Mouse (Mus musculus) heart, postnatal 36 days (tissue): Measurements from ENCODE around the gene Gtf2a2. TPM values are rescaled to one million over a fixed set of nuclear protein-coding genes. Genes with fewer than 3 reads are reported as not detected.
"Not testable (repeated sequence)": the region's sequence is repeated elsewhere in the genome, so short reads cannot be mapped to it uniquely, and the experiment has no call there.

ENCODE experiments used
- DNase-seq, 2 experiments: peaks; one replicate each; pipeline ENCODE4 v3.0.0; 2021 to 2022
- intact Hi-C: fragments of 180-260 bp; cut with DNase I; formaldehyde crosslinking; loops from one replicate; pipeline ENCODE4 v1.15.1; 2025
- total RNA-seq, 2 experiments: library from RNA; stranded (reverse); gene quantifications; 2 replicates each; pipeline ENCODE4 v1.2.3; 2021

Gene Gtf2a2
- total RNA-seq, 2 experiments from 2014 or later, result 56.6 to 58.5 TPM

DNA sequence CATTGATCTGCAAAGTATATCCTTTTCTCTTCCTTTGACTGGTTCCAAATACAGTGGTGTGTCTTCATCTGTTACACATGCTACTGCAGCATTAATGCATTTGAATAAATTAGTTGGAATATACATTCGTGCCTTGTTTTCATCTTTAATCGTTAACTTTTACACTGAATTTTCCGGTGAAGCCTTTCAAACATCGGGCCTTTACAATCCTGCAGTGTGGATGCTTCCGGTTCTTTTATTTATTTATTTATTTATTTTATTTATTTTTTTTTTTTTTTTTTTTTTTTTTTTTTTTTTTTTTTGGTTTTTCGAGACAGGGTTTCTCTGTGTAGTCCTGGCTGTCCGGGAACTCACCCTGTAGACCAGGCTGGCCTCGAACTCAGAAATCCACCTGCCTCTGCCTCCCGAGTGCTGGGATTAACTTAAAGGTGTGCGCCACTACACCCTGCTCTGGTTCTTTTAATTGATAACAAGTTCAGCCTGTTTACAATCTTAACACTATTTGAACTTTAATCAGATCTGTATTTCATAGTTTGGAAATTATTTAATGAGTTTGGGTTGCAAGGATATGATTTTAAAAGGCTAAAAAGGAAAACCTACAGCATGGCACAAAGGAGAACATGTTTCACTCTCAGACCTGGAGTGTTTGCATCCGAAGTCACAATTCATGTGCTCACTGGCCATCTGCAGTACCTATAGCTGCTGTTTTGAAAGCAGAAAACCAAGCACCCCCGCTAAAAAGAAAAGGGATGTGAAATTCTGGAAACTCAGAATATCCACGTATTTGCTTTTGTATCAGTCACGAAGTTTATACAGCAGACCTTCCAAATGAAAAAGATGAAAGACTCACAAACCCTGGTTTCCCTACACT lies 578 bp upstream of the Gtf2a2 start:
- DNase-seq, result no peak
- intact Hi-C loops, result loop anchor here (1.0 to 10.0 kb wide), 2 partner anchors 21 to 383 kb away; no protein-coding TSS in a partner anchor

DNA sequence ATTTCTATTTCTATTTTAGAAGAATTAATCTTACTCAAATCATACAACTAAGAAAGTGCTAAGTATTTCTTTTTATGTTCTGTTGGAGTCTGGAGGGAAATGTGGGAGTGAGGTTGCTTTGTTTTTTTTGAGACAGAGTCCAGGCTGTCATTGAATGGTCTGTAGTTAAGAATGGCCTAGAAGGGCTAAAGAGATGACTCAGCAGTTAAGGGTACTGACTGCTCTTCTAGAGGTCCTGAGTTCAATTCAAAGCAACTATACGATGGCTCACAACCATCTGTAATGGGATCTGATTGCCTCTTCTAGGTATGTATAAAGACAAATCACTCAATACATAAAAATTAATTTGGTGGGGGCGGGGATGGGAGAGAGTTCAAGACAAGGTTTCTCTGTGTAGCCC lies 3.3 kb downstream of the Gtf2a2 start:
- intact Hi-C loops, result loop anchor here (10.0 kb wide), 1 partner anchor 379 kb away; no protein-coding TSS in a partner anchor
- DNase-seq, result no peak

DNA sequence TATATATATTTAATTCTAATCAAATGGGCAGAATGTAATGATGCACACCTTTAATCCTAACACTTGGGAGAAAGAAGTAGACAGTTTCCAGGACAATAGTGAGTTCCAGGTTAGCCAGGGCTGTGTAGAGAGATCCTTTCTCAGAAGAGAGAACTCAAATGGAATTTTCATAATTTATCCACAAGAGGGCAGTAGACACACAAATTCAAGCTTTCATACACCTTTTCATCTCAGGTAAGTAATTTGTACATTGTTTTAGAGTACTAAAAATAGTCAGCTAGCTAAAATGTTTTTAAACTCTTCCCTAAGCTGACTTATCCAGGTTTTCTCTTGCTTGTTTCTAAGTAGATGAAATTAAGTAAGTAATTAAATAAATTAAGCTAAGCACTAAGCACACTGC lies 6.5 kb downstream of the Gtf2a2 start:
- intact Hi-C loops, result loop anchor here (1.0 to 10.0 kb wide), 2 partner anchors 62 to 376 kb away; no protein-coding TSS in a partner anchor
- DNase-seq, result no peak

DNA sequence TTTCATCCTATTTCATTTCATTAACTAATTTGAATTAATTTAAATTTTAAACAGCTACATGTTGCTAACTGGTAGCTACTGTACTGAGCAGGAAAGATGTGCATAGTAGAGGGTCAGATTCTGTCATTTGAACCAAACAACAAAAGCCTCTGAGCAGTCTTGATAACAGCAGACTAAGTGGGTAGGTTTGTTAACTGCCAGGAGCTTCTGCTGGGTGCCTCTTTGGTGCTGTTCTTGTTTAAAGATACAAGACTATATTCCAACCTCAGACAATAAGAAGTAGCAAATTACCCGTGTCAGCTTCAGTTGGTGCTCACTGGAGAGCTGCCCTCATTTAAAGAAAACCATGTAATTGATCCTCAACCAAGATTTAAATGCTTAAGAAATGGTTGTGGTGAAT lies 9.3 kb downstream of the Gtf2a2 start:
- no peak for DNase-seq
- intact Hi-C loops, result no loop called here

DNA sequence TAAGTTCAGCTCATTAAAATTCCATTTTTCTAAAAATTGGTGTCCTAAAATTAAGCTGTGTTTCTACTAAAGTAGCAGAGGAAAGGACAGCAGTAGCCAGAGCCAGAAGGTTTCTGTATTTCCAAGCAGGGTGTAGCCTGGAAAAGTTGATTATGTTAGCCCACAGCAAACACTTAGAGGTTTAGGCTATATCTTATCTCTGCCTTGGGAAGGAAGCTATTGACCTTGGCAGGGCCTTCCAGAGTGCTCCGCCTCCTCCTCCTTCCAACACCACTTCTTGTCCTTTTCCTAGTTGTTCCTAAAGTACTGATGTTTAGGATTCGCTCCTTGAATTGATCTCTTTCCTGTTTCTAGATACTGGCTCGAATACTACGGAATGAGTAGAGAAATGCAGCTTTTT lies 9.7 kb downstream of the Gtf2a2 start:
- DNase-seq, result peak; percentile 19 to 22
- intact Hi-C loops, result no loop called here

DNA sequence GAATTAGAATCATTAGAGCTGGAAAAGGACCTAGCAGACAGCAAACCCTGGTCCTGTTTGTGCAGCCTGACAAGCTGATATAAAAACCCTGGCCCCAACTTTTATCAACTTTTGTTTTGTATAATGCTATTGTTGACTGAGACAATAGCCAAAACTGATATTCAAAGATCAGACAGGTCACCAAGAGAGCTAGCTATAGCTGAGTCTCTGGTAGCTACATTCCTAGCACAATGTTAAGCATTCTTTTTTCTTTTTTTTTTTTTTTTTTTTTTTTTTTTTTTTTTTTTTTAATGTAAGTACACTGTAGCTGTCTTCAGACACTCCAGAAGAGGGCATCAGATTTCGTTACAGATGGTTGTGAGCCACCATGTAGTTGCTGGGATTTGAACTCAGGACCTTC lies 11.3 kb downstream of the Gtf2a2 start:
- DNase-seq, intact Hi-C loops: not testable (repeated sequence)

DNA sequence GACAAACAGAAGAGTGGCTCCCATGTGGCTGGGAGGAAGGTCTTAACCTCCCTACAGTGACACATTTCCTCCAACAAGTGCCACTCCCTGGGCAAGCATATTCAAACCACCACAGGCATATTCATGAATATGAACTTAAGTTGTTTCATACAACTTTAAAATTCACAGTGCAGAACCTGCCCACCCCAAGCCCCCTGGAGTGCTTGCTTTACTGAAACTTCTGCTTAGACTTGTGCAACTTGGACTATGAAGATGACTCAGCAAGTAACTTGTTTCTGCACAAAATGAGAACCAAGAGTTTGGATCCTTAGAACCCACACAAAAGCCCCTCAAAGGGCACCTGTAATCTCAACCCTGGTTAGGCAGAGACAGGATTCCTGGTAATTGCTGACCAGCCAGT lies 12.3 kb downstream of the Gtf2a2 start:
- no peak for DNase-seq

DNA sequence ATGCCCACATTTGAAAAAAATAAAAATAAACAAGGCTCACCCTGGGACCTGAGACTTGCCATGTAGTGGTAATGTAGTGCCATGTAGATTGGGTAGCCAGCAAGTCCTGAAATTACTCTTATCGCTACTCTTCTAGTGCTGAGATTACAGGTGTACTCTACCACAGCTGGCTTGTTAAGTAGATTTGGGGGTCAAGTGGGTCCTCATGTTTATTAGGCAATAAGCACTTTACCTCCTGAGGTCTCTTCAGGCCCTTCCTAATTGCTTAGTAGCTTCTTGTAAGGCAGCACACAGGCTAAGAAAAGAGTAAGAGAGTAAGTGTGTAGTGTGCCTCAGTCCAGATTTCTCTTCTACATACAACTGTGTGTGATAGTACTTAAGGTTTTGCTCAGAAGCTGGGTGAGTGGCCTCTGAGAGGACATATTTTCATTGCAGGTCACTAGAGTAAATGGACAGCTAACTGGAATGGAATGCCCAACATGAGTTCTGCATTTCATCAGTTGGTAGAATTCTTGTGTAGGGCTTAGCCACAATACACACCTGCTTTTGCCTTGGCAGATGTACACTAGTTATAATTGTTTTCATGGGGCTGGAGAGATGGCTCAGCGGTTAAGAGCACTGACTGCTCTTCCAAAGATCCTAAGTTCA lies 13.1 kb downstream of the Gtf2a2 start:
- DNase-seq, result no peak
- intact Hi-C loops, result no loop called here

More for the DNA sequence above, 12.3 kb downstream of the Gtf2a2 start:
- intact Hi-C loops, result no loop called here

DNA sequence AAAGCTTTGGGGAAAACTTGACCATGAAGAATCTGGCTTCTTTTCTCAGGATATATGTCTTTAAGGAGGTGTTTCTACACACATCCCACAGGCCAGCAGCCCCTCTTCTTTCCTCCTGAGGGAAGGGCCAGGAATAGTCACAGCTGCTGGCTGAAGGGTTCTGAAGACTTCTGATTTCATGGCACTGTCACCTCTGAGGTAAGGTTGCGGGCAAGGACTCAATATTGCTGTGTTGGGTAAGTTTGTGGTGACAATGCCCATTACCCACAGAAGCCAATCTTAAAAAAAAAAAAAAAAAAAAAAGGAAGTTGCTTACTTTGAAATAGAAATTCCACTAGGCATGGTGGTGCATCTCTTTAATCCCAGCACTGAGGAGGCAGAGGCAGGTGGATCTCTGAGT lies 19.8 kb downstream of the Gtf2a2 start:
- intact Hi-C loops, result no loop called here
- no peak for DNase-seq

DNA sequence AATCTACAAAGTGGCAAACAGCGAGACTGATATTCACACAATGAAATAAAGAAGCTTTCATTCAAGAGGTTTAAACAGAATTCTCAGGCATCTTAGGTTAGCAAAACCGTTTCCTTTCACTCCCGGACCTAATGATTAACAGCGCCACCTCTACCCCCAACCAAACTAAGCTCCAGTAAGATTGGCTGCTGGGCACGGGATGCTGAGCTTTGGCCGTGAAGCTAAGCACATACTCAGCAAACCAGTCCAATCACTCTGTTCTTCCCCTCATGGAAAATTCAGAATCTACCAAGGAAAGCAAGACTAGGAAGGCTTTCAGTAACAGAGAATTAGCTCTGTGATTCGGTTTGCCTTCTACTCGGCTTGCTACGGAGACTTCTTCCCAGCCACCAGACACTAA lies 20.7 kb downstream of the Gtf2a2 start:
- intact Hi-C loops, result no loop called here
- DNase-seq, result no peak

DNA sequence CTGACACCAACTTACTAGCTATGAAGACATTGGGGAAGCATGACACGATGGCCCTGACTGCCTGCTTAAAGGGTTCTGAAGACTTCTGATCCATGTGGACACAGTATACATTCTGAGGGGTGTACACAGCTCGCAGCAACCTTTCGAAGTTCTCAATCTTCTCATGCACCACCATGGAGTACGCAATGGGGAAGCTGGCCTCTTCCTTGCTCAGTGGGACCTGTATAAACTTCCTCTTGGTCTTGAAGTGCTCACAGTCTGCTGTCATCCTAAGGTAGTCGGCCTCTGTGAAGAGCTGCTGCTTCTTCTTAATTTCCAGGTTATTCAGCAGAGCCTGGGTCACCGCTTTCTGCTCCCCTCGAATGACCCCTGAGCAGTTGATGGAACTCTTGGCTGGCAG lies 22.4 kb downstream of the Gtf2a2 start:
- DNase-seq, result no peak
- intact Hi-C loops, result no loop called here

DNA sequence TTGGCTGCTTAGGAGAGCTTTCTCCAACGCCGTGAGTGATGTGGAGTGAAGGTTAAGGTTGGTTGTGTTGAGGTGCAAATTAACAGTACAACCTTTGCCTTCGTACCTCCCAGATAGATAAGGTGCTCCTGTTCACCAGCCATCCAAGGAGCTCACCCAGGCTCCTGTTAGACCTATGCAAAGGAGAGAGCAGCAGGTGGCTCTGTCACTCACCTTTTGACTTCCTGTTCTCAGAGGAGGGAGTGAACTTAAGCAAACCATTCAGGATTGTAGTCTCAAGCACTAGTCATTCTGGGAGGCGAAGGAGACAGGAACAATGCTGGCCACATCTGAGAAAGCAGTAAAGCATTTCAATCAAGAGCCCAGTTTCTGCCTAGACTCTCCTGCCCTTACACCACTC lies 24.3 kb downstream of the Gtf2a2 start:
- intact Hi-C loops, result no loop called here
- no peak for DNase-seq

DNA sequence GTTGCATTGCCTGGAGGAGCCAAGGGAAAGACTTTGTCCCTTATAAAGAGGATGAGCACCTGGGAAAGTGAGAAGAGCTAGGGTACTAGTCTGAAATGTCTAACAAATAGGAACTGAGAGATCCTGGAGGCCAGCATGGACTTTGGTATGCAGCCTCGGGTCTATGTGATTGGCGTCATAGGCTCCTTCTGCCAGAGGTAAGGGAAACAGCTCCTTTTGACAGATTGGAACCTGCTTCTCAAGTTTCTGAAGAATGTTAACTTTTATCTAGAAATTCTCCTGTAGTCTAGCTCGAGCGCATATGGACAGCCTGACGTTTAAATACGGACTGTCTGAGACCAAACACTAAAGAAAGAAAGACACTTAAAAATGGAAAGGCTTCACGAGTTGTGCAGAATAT lies 25.6 kb downstream of the Gtf2a2 start, which contains the start of gene Gcnt3:
TSS of gene Gcnt3 (minus strand) at position 101 of the 400 bp plus-strand sequence.
- no peak for DNase-seq
- intact Hi-C loops, result no loop called here

DNA sequence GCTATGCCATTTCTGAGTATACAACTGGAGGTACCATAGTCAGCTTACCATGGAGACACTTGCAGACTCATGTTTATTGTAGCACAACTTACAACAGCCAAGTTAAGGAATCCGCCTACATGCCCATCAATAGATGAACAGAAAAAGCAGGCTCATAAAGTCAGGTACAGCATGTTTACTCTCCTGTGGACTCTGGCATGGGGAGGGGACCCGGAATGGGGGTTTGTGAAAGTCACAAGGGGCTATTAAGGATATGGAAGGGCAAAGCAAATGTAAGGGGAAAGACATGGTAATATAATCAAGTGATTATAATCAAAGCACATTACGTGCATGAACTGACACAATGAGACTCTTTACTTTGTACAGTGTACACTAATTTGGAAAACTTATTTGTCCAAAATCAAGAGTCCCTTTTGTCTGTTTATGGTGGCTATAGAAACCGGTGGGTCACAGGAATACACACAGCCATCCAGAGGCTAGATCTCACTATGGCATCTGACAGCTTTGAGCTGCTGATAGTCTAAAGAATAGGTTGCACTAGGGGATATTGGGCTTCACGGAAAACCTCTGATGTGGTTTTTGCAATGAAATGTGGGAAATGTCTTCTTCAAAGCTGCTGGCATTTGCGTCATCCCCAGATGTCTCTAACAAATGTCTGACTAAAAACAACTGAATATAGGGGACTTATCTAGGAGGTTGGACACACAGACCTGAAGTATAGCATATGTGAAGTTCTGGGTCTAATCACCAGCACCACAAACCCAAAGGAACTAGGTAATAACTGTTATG lies 27.4 kb downstream of the Gtf2a2 start:
- intact Hi-C loops, result no loop called here
- no peak for DNase-seq

DNA sequence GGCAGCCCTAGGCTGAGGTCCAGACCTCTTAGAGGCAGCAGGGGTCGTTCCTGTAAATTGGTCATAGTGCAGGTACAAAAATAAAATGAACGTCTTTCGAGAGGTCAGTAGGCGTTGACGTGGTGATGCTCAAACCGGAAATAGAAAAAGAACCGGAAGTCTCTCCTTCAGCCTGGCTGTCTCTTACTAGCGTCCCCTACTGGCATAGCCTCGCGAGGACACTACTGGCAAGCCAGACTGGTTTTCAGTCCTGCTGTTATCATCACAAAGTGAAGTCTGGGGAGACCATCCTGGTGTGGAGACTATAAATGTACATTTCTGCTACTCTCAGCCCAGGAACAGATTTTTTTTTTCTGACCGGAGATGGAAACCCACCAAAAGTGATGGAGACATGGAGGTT lies 28.2 kb downstream of the Gtf2a2 start:
- DNase-seq, result no peak
- intact Hi-C loops, result no loop called here

DNA sequence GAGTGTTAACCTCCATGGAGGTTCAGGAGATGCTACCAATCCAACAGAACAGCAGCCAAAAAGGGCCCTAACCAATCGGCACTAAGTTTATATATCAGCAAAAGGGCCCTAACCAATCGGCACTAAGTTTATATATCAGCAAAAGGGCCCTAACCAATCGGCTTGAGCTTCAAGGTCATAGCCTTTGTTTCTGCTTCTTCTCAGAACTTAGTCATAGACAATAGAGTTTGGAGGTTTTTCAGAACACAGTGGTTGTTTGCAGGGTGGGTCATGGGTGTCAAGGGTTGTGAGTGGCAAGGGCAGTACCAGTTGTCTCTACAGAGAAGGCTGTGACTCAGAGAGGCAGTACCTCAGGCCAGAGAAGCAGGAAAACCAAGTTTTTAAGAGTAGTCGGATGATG lies 29.8 kb downstream of the Gtf2a2 start:
- DNase-seq, result no peak
- intact Hi-C loops, result no loop called here

DNA sequence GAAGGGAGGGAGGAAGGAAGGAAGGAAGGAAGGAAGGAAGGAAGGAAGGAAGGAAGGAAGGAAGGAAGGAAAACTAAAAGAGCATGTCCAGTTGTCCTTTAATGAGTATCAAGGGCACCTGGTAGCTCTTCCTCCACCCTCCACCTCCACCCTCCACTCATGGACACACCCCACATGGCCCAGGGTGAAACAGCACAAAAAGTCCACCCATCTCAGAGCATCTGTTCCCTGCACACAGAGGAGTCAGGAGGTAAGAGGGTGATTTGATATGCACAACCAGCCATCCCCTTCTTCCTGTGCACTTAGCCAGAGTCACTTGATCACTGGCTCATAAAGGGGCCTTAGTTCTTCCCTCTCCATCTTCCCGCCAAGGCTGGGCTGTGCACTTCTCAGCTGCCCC lies 30.6 kb downstream of the Gtf2a2 start:
- intact Hi-C loops, result no loop called here
- no peak for DNase-seq

DNA sequence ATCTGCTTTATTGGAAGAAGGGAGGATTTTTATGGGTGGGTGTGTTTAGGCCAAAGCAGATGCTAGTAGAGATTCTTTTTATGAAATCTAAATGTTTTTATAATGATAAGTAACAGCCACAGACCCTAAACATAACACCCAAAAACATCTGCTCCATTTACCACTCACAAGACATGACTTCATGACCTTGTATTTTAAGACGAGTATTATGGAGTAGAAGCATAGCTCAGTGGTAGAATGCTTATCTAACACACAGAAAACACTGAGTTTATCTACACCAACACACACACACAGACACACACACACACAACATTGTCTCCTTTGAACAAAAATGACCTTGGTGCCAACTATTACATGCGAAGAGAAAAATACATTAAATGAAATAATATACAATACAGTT lies 32.5 kb downstream of the Gtf2a2 start:
- intact Hi-C loops, result no loop called here
- DNase-seq, result no peak

DNA sequence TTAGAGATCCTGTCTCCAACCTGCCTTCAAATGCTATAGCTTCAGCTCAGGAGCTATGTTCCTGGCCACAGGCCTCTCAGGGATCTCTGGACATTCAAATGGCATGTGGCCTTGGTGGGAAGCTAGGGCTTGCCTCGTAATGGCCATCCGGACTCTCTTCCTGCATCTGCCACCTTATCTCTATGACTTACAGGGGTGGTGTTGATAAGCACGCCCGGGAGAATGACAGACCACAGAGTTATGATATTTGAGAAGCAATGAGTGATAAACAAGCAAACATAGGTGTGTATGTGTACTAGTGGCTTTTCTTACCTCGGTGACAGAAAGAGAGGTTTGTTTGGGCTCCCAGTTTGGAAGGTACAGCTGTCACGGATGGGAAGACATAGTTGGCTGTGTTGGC lies 33.9 kb downstream of the Gtf2a2 start:
- no peak for DNase-seq
- intact Hi-C loops, result no loop called here

DNA sequence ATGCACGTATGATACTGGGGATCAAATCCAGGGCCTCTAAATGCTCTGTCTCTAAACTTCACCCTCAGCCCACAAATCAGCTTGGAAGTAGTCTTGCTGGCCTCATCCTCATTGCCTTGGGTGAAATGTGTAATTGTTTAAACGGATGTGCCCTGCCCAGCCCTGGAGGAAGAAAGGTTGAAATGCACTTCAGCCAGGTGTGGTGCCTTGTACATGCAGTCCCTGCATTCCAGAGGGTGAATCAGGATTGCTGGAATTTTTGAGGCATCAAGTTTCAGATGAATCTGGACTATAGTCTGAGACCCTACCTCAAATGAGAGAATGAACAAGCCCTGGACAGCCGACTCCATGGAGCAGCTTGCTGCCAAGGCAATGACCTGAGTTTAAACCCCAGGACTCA lies 35.5 kb downstream of the Gtf2a2 start:
- intact Hi-C loops, result no loop called here
- no peak for DNase-seq

DNA sequence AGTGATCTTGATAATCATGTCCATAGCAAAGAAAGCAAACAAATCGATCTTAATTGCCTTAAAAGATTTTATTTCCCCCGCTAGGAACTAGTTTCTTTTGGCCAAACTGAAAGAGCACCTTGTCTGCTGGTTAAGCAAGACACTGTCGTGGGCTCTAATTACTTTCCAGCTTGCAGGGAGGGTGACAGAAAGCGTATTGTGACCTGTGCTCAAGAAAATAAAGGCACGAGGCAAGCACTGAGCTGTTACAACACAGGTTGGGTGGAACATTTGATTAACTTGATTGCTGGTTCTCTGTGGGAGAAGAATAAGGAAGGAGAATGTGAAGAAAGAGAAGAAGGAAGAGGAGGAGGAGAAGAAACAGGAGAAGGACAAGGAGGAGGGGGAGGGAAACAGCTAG lies 35.9 kb downstream of the Gtf2a2 start:
- DNase-seq, result no peak
- intact Hi-C loops, result no loop called here
